Mouse (Mus musculus) megakaryocyte, embryonic 14.5 days (primary cell): ENCODE measurements around the gene Mfap4. TPM values are rescaled to one million over a fixed set of nuclear protein-coding genes. Genes with fewer than 3 reads are reported as not detected.

Experiments used
- H3K27me3 ChIP-seq: replicated peaks from 2 replicates; pipeline ENCODE3; 2012; ENCODE audit warnings: inconsistent platforms
- H3K36me3 ChIP-seq: replicated peaks from 2 replicates; pipeline ENCODE3; 2012; ENCODE audit warnings: low read length, inconsistent platforms, mixed read lengths
- H3K4me1 ChIP-seq: 2 replicates; pipeline ENCODE4 v1.6.1; 2012; ENCODE audit warnings: inconsistent platforms
- H3K4me3 ChIP-seq: replicated peaks from 2 replicates; pipeline ENCODE3; 2012; ENCODE audit warnings: moderate library complexity, mild to moderate bottlenecking, inconsistent platforms
- H3K9me3 ChIP-seq: 2 replicates; pipeline ENCODE4 v1.6.1; 2012; ENCODE audit warnings: inconsistent platforms
- FLI1 ChIP-seq: IDR thresholded peaks from 2 replicates; pipeline ENCODE4 v1.6.1; 2012; ENCODE audit warnings: low read length, inconsistent platforms, mixed read lengths
- GATA1 ChIP-seq: IDR thresholded peaks from 3 replicates; pipeline ENCODE4 v1.6.1; 2012; ENCODE audit warnings: mixed read lengths, low read length, inconsistent platforms, borderline replicate concordance
- polyA plus RNA-seq: library from polyadenylated mRNA; stranded (reverse); fragments of >175 nt; gene quantifications from 2 replicates; pipeline ENCODE4 v1.2.3, GENCODE M21; 2012; ENCODE audit warnings: low replicate concordance; ENCODE audit not compliant: insufficient read depth

Gene Mfap4
- polyA plus RNA-seq, 1 experiment, result not detected

DNA sequence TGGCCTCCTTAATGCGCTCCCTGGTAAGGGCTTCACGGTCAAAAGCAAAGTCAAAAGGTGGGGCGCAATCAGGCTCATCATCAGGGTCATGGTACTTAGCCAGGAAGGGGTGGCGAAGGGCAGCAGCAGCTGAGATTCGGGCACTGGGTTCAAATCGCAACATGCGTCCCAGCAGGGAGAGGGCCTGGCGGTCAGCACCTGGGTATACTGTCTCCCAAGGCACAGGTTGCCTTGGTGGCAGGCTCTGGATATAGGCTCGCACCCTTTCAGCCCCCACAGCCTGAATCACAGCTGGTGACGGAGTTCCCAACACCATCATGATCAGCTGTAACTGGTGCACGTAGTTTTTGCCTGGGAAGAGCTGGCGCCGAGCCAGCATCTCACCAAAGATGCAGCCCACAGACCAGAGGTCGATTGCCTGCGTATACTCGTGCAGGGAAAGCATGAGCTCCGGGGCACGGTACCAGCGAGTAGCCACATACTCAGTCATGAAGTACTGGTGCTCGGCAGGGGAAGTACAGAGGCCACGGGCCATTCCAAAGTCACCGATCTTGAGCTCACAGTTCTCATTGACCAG, 5.8 kb downstream of the Mfap4 start:
- TF ChIP-seq GATA1 (no peak), FLI1 (no peak)
- H3K36me3 ChIP-seq, result peaks cover 54% of the 10 kb centered on the region

DNA sequence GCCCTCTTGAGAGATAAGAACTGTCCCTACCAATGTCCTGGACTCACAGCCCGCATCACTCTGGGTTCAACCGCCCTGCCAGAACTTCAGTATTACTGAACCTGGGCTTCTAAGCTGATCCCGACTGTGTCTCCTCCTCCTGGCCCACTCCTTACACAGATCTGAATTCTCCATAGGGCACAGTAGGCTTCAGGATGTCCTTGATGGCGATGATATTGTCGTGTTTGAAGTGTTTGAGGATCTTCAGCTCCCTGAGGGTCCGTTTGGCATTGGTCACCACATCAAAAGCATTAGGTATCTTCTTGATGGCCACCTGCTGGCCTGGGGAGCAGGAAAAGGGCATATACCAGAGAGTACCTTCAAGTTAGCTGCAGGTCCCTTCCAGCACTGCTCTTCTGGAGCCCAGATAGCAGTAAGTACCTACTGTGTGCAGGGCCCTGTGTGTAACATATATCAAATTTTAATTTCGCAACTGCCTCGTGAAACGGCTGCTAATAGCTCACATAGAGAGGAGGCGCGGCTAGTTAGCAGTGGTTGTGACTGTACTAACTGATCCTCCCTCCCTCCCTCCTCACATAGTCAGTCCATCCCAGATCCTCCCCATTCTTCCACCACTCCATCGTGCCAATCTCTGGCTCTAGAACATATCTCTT, 7.6 kb downstream of the Mfap4 start:
- H3K36me3 ChIP-seq, result peaks cover 50% of the 10 kb centered on the region
- H3K4me1 ChIP-seq, result peaks cover 18% of the 10 kb centered on the region
- H3K9me3 ChIP-seq, result no peaks in the 10 kb centered on the region
- TF ChIP-seq FLI1 (no peak), GATA1 (no peak)
- peaks cover 41% of the 10 kb centered on the region for H3K27me3 ChIP-seq
- peak overlapping the region; percentile 93 for H3K4me3 ChIP-seq

More for the DNA sequence above, 5.8 kb downstream of the Mfap4 start:
- no peak overlapping the region for H3K4me3 ChIP-seq
- H3K27me3 ChIP-seq, result peaks cover 51% of the 10 kb centered on the region
- H3K4me1 ChIP-seq, result peaks cover 18% of the 10 kb centered on the region
- H3K9me3 ChIP-seq, result no peaks in the 10 kb centered on the region

- H3K36me3 ChIP-seq, result peaks cover 42% of the 10 kb centered on the region
These were observed 8.4 kb downstream of the Mfap4 start for GRCm38 (mm10) chr11:61493525-61494128.

GRCm38 (mm10) chr11:61494129-61494997, 9.1 kb downstream of the Mfap4 start, which contains the start of gene Mapk7:
Mapk7 (minus strand) TSS chr11:61494406.
- Histone ChIP-seq H3K4me1 (peaks cover 26% of the 10 kb centered on the region), H3K9me3 (no peaks in the 10 kb centered on the region), H3K27me3 (peaks cover 36% of the 10 kb centered on the region), H3K36me3 (peaks cover 35% of the 10 kb centered on the region), H3K4me3 (peak within 1 kb of the TSS; percentile 93)
- TF ChIP-seq GATA1, result no peak
- no peak for TF ChIP-seq FLI1

More at GRCm38 (mm10) chr11:61493525-61494128, 8.4 kb downstream of the Mfap4 start:
- no peaks in the 10 kb centered on the region for H3K9me3 ChIP-seq
- peaks cover 19% of the 10 kb centered on the region for H3K4me1 ChIP-seq
- no peak for TF ChIP-seq FLI1
- TF ChIP-seq GATA1, result no peak
- peak overlapping the region; percentile 93 for H3K4me3 ChIP-seq
- peaks cover 39% of the 10 kb centered on the region for H3K27me3 ChIP-seq

- Histone ChIP-seq H3K4me1 (peaks cover 31% of the 10 kb centered on the region), H3K4me3 (no peak overlapping the region), H3K27me3 (peaks cover 44% of the 10 kb centered on the region), H3K36me3 (peaks cover 23% of the 10 kb centered on the region), H3K9me3 (no peaks in the 10 kb centered on the region)
- TF ChIP-seq GATA1 (no peak), FLI1 (no peak)
These were observed 10.3 kb downstream of the Mfap4 start for GRCm38 (mm10) chr11:61495528-61495927.

- H3K9me3 ChIP-seq, result no peaks in the 10 kb centered on the region
- TF ChIP-seq FLI1, result no peak
- no peak for TF ChIP-seq GATA1
- H3K4me3 ChIP-seq, result no peak overlapping the region
- peaks cover 48% of the 10 kb centered on the region for H3K27me3 ChIP-seq
- peaks cover 31% of the 10 kb centered on the region for H3K4me1 ChIP-seq
- H3K36me3 ChIP-seq, result peaks cover 5% of the 10 kb centered on the region
These were observed 12.3 kb downstream of the Mfap4 start for GRCm38 (mm10) chr11:61497490-61497889.

- Histone ChIP-seq H3K27me3 (peaks cover 45% of the 10 kb centered on the region), H3K36me3 (no peaks in the 10 kb centered on the region), H3K9me3 (no peaks in the 10 kb centered on the region), H3K4me1 (peaks cover 17% of the 10 kb centered on the region), H3K4me3 (peak overlapping the region; percentile 5)
- TF ChIP-seq FLI1 (no peak), GATA1 (no peak)
These were observed 13.7 kb downstream of the Mfap4 start for GRCm38 (mm10) chr11:61498736-61499504.

GRCm38 (mm10) chr11:61503933-61504332, 18.7 kb downstream of the Mfap4 start:
- no peaks in the 10 kb centered on the region for H3K9me3 ChIP-seq
- H3K4me3 ChIP-seq, result no peak overlapping the region
- TF ChIP-seq FLI1 (no peak), GATA1 (no peak)
- no peaks in the 10 kb centered on the region for H3K36me3 ChIP-seq
- peaks cover 23% of the 10 kb centered on the region for H3K4me1 ChIP-seq
- H3K27me3 ChIP-seq, result peaks cover 80% of the 10 kb centered on the region

- Histone ChIP-seq H3K4me3 (peak within 1 kb of the TSS; percentile 92), H3K27me3 (peaks cover 87% of the 10 kb centered on the region), H3K9me3 (no peaks in the 10 kb centered on the region), H3K4me1 (peaks cover 17% of the 10 kb centered on the region), H3K36me3 (no peaks in the 10 kb centered on the region)
- TF ChIP-seq FLI1 (no peak), GATA1 (no peak)
These were observed 19.6 kb downstream of the Mfap4 start, which contains the start of gene B9d1 for GRCm38 (mm10) chr11:61504713-61505257. B9d1 (plus strand) TSS chr11:61505144.
